Mouse (Mus musculus) kidney, embryonic 15.5 days (tissue): ENCODE data around the gene Ackr2. TPM values are rescaled to one million over a fixed set of nuclear protein-coding genes. Genes with fewer than 3 reads are reported as not detected.

ENCODE experiments used
- ATAC-seq: fragments of 200-750 bp; cut with Nextera tagmentation; replicated peaks from 2 replicates; pipeline ENCODE4 v1.8.0; 2017; ENCODE audit warnings: moderate TSS enrichment; ENCODE audit not compliant: low FRiP score
- H3K27ac ChIP-seq: fragments of 300-500 bp; sonication (generic); 2 replicates; pipeline ENCODE4 v1.5.1; 2015; ENCODE audit warnings: mild to moderate bottlenecking, inconsistent platforms
- H3K27me3 ChIP-seq: fragments of 300-500 bp; sonication (generic); 2 replicates; pipeline ENCODE4 v1.6.1; 2015; ENCODE audit warnings: inconsistent platforms
- H3K36me3 ChIP-seq: fragments of 300-500 bp; sonication (generic); 2 replicates; pipeline ENCODE4 v1.6.1; 2015; ENCODE audit warnings: inconsistent platforms
- H3K4me1 ChIP-seq: fragments of 300-500 bp; sonication (generic); 2 replicates; pipeline ENCODE4 v1.6.1; 2015; ENCODE audit warnings: inconsistent platforms
- H3K4me2 ChIP-seq: fragments of 300-500 bp; sonication (generic); 2 replicates; pipeline ENCODE4 v1.6.1; 2015; ENCODE audit warnings: moderate library complexity, mild to moderate bottlenecking, inconsistent platforms
- H3K4me3 ChIP-seq: fragments of 300-500 bp; sonication (generic); replicated peaks from 2 replicates; pipeline ENCODE4 v1.5.1; 2015; ENCODE audit warnings: mild to moderate bottlenecking, inconsistent platforms
- H3K9ac ChIP-seq: fragments of 300-500 bp; sonication (generic); 2 replicates; pipeline ENCODE4 v1.6.1; 2015; ENCODE audit warnings: mild to moderate bottlenecking, inconsistent platforms
- H3K9me3 ChIP-seq: fragments of 300-500 bp; sonication (generic); replicated peaks from 2 replicates; pipeline ENCODE4 v1.6.1; 2016; ENCODE audit warnings: inconsistent platforms
- WGBS: fragments of 180-500 bp; shearing (Covaris S2); methylation state at CpG from one replicate; pipeline ENCODE4 v1.1.7; 2015; ENCODE audit warnings: mixed read lengths; 5-methylcytosine and 5-hydroxymethylcytosine counted together
- polyA plus RNA-seq: library from polyadenylated mRNA; unstranded; fragments of >200 nt; fragmentation: Nextera tagmentation; extraction: Ambion mirVana; gene quantifications from 2 replicates; pipeline ENCODE4 v1.2.1, GENCODE M21; 2015

Ackr2 gene
- polyA plus RNA-seq, 1 experiment from 2014 or later, result 0.57 TPM

DNA sequence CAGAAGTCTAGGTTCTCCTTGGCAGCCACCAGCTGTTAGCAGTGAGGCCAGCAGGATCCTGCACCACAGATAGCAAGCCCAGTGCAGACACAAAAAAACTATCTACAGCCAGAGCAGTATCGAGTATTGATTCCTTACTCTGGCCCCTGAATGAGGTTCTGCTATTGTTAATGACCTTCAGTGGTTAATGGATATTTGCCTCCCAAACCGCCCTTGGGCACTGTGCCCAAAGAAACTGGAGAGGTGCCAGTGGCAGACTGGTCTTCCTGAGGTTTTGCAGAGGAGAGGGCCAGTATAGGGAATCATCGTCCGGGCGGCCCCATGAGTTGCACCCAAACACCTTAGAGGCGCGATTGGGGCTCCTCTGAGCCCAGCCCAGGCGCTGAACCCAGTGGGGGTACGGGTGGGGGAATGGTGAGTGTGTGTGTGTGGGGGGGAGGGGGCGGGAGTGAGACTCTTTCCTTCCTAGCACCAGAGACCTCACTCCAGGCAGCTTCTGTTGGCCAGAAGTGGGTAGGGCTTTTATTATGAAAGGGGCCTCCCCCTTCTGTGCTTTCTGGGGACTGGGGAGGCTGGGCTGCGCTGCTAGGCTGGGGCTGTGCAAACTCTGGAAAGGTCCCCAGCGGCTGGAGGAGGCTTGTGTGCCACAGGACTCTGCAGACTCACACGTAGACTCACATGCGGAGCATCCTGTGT lies 52.4 kb downstream of the Ackr2 start, which contains the start of gene Fam198a:
Gene Fam198a, plus strand, starts transcription at position 571 of the 696 bp plus-strand sequence.
- 7% methylated on average over 14 of the region's 14 CpGs for WGBS
- Histone ChIP-seq H3K4me3 (peak within 1 kb of the TSS; percentile 29), H3K4me2 (peak within 1 kb of the TSS; percentile 54), H3K4me1 (peaks cover 18% of the 10 kb centered on the region), H3K36me3 (no peaks in the 10 kb centered on the region), H3K27me3 (no peaks in the 10 kb centered on the region), H3K9me3 (no peaks in the 10 kb centered on the region), H3K9ac (peak within 1 kb of the TSS; percentile 39; the same call in 1 of the 2 replicates), H3K27ac (peak within 1 kb of the TSS; percentile 76)
- ATAC-seq, result peak; percentile 86

DNA sequence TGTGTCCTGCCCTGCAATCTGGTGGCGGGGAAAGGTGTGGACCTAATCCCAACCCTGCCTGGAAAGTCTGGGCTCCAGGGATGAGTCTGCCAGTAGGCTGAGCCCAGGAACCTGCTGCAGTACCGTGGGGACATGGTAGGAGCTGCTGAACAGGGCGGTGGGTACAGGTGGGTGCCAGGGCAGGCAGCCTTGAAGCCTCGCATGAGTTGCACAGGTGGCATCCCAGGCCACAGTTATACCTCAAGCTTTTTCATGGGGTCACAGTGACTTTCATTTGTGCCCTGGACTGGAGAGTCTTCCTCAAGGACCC lies 52.9 kb downstream of the Ackr2 start:
- no peaks in the 10 kb centered on the region for H3K27me3 ChIP-seq
- WGBS, result 37% methylated on average over 4 of the region's 4 CpGs
- peak; percentile 28; the same call in 1 of the 2 replicates for ATAC-seq

DNA sequence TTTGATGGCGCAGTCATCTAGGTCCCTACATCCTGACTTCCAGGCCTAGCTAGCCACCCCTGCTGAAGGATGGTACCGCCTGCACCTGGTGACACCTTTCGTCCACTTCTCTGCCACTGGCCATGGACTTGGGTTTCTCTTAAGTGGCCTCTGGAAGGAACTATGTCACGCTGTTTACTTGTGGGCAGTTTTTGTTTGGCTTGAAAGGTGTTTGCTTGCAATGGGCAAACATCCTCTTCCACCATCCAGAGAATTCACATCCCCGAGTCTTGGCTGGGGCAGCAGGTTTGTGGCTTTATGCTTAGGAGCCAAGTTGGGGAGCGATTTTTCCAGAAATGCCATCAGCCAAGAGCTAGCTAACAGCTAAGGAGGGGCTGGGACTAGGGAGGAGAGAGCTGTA lies 54.4 kb downstream of the Ackr2 start:
- H3K27ac ChIP-seq, result no peak overlapping the region
- H3K27me3 ChIP-seq, result no peaks in the 10 kb centered on the region
- no peak overlapping the region for H3K4me3 ChIP-seq
- H3K4me2 ChIP-seq, result no peak overlapping the region
- no peaks in the 10 kb centered on the region for H3K36me3 ChIP-seq
- peaks cover 18% of the 10 kb centered on the region for H3K4me1 ChIP-seq
- WGBS, result 85% methylated on average over 6 of the region's 6 CpGs
- H3K9me3 ChIP-seq, result no peaks in the 10 kb centered on the region
- no peak for ATAC-seq
- no peak overlapping the region for H3K9ac ChIP-seq

More for the DNA sequence above, 52.9 kb downstream of the Ackr2 start:
- Histone ChIP-seq H3K27ac (peak overlapping the region; percentile 32; the same call in 1 of the 2 replicates), H3K4me1 (peaks cover 18% of the 10 kb centered on the region), H3K4me2 (peak overlapping the region; percentile 54), H3K4me3 (peak overlapping the region; percentile 29), H3K36me3 (no peaks in the 10 kb centered on the region), H3K9ac (0 out of 2 replicates have a peak overlapping the region, but pooled peaks have one; percentile 36), H3K9me3 (no peaks in the 10 kb centered on the region)

DNA sequence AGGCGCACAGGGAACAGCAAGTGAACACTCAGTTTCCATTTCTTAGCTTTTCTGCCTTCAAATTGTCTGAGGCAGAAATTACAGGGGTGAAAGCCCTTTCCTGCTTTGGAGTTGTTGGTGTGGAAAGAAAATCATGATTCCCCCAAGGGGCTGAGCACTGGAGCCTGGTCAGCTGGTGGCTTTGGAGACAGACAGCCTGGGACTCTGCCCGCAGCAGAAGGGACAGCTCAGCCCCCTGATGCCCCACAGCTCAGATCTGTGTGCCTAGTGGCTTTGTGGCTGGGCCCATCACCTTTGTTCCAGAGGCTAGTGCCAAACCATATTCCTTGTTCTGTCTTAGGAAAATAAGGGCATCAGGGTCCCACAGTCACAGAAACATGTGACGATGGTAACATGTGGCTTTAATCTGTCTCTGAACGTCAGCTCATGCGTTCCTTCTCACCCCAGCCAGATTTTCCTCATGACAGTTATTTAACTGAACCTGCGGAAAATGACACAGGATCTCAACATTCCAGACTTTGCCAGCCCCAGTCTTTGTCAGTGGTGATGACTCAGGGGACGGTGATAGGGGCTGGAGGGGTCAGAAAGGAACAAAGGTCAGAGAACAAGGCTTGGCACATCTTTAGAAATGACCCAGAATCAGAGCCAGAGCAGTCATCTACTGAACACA lies 61.9 kb downstream of the Ackr2 start:
- Histone ChIP-seq H3K4me2 (no peak overlapping the region), H3K4me3 (no peak overlapping the region), H3K27ac (no peak overlapping the region), H3K36me3 (no peaks in the 10 kb centered on the region), H3K27me3 (no peaks in the 10 kb centered on the region), H3K4me1 (no peaks in the 10 kb centered on the region), H3K9ac (no peak overlapping the region), H3K9me3 (no peaks in the 10 kb centered on the region)
- ATAC-seq, result no peak
- 46% methylated on average over 7 of the region's 7 CpGs for WGBS

Other genes with a start within 250 kb of the Ackr2 start
- gene Sec22c, start 192.9 kb upstream of the Ackr2 start, polyA plus RNA-seq, result 10.5 and 10.6 TPM in 2 replicates
- 113 and 128 TPM in 2 replicates for gene Ss18l2, start 188.0 kb upstream of the Ackr2 start, polyA plus RNA-seq
- 59.6 and 67.8 TPM in 2 replicates for gene Nktr, start 179.2 kb upstream of the Ackr2 start, polyA plus RNA-seq
- gene Zfp651, start 139.0 kb upstream of the Ackr2 start, polyA plus RNA-seq, result 12.8 and 15.3 TPM in 2 replicates
- gene Klhl40, start 120.7 kb upstream of the Ackr2 start, polyA plus RNA-seq, result 1.8 and 2.9 TPM in 2 replicates
- 0.69 and 0.80 TPM in 2 replicates for gene Hhatl, start 105.8 kb upstream of the Ackr2 start, polyA plus RNA-seq
- gene Ccdc13, start 58.9 kb upstream of the Ackr2 start, polyA plus RNA-seq, result 0.47 and 0.53 TPM in 2 replicates
- gene Higd1a, start 40.0 kb upstream of the Ackr2 start, polyA plus RNA-seq, result 151 and 153 TPM in 2 replicates
- gene Cyp8b1, start 17.9 kb downstream of the Ackr2 start, polyA plus RNA-seq, result 0.10 TPM in 1 of 2 replicates, not detected in the other
- 1.1 and 2.1 TPM in 2 replicates for gene Fam198a, start 52.6 kb downstream of the Ackr2 start, polyA plus RNA-seq
- 14.7 and 17.1 TPM in 2 replicates for gene Pomgnt2, start 98.8 kb downstream of the Ackr2 start, polyA plus RNA-seq
- gene Snrk, start 218.9 kb downstream of the Ackr2 start, polyA plus RNA-seq, result 59.8 and 62.7 TPM in 2 replicates